Mouse (Mus musculus) megakaryocyte, embryonic 14.5 days (primary cell): ENCODE results near the gene Dusp1.

ENCODE experiments used
- FLI1 ChIP-seq: IDR thresholded peaks from 2 replicates; pipeline ENCODE4 v1.6.1; 2012; ENCODE audit warnings: low read length, inconsistent platforms, mixed read lengths
- GATA1 ChIP-seq: IDR thresholded peaks from 3 replicates; pipeline ENCODE4 v1.6.1; 2012; ENCODE audit warnings: mixed read lengths, low read length, inconsistent platforms, borderline replicate concordance

GRCm38 (mm10) chr17:26487266-26487665 is 74.7 kb downstream of the Dusp1 start:
- TF ChIP-seq GATA1 (no peak), FLI1 (no peak)
